Mouse (Mus musculus) heart, embryonic 14.5 days (tissue): Measurements from ENCODE around the gene Aldh3b2. TPM values are rescaled to one million over a fixed set of nuclear protein-coding genes. Genes with fewer than 3 reads are reported as not detected.
A peak's percentile ranks its signal among the peaks of the same experiment; 100 is the strongest.

Experiments used
- ATAC-seq: fragments of 200-750 bp; cut with Nextera tagmentation; 2 replicates; pipeline ENCODE4 v1.8.0; 2017; ENCODE audit warnings: low read depth, moderate TSS enrichment; ENCODE audit not compliant: insufficient number of reproducible peaks, insufficient read depth, low FRiP score
- H3K27ac ChIP-seq, 2 experiments: fragments of 200-500 bp in 1 of 2; fragments of 300-500 bp in 1 of 2; sonication (generic) in 1 of 2; replicated peaks in 1 of 2; 2 replicates each; pipeline ENCODE4 v1.5.1; 2012 to 2014; ENCODE audit warnings: low read depth in 2 of 2, low read length in 2 of 2, control low read depth in 1 of 2, mild to moderate bottlenecking in 1 of 2, mixed read lengths in 1 of 2; ENCODE audit not compliant: control insufficient read depth in 1 of 2, insufficient read depth in 1 of 2
- H3K27me3 ChIP-seq: fragments of 300-500 bp; sonication (generic); 2 replicates; pipeline ENCODE4 v1.6.1; 2014; ENCODE audit warnings: mild to moderate bottlenecking, low read length, control low read depth; ENCODE audit not compliant: control insufficient read depth, insufficient read depth
- H3K36me3 ChIP-seq: fragments of 300-500 bp; sonication (generic); 2 replicates; pipeline ENCODE4 v1.6.1; 2014; ENCODE audit warnings: mild to moderate bottlenecking, control low read depth, low read length, mixed read lengths; ENCODE audit not compliant: control insufficient read depth, insufficient read depth
- H3K4me1 ChIP-seq, 2 experiments: fragments of 200-500 bp in 1 of 2; fragments of 300-500 bp in 1 of 2; sonication (generic) in 1 of 2; 2 replicates each; pipeline ENCODE4 v1.6.1; 2012 to 2014; ENCODE audit warnings: low read length in 2 of 2, control low read depth in 1 of 2, mixed read lengths in 1 of 2; ENCODE audit not compliant: control insufficient read depth in 2 of 2, insufficient read depth in 2 of 2
- H3K4me2 ChIP-seq: fragments of 300-500 bp; sonication (generic); 2 replicates; pipeline ENCODE4 v1.6.1; 2014; ENCODE audit warnings: mild to moderate bottlenecking, low read length
- H3K4me3 ChIP-seq, 2 experiments: fragments of 200-500 bp in 1 of 2; fragments of 300-500 bp in 1 of 2; sonication (generic) in 1 of 2; 2 replicates each; pipeline ENCODE4 v1.5.1; 2012 to 2014; ENCODE audit warnings: low read length in 2 of 2, mild to moderate bottlenecking in 2 of 2, control low read depth in 1 of 2, low read depth in 1 of 2, moderate library complexity in 1 of 2; ENCODE audit not compliant: control insufficient read depth in 1 of 2, insufficient read depth in 1 of 2
- H3K9ac ChIP-seq: fragments of 300-500 bp; sonication (generic); 2 replicates; pipeline ENCODE4 v1.6.1; 2014; ENCODE audit warnings: mild to moderate bottlenecking, low read length
- H3K9me3 ChIP-seq: fragments of 300-500 bp; sonication (generic); 2 replicates; pipeline ENCODE4 v1.6.1; 2016; ENCODE audit warnings: low read length, control low read depth; ENCODE audit not compliant: control insufficient read depth
- WGBS: fragments of 180-500 bp; shearing (Covaris S2); extraction: QIAGEN DNeasy Blood & Tissue Kit; methylation state at CpG from one replicate; pipeline ENCODE4 v1.1.7; 2014; 5-methylcytosine and 5-hydroxymethylcytosine counted together
- polyA plus RNA-seq: library from polyadenylated mRNA; unstranded; fragments of >200 nt; fragmentation: Nextera tagmentation; extraction: Ambion mirVana; gene quantifications from 2 replicates; pipeline ENCODE4 v1.2.1, GENCODE M21; 2014

Gene Aldh3b2
- polyA plus RNA-seq, 1 experiment from 2014 or later: 0.18 TPM

- Histone ChIP-seq H3K4me3 (no peak overlapping the region), H3K4me1 (no peaks in the 10 kb centered on the region), H3K4me2 (no peak overlapping the region), H3K9ac (no peak overlapping the region), H3K36me3 (no peaks in the 10 kb centered on the region), H3K27ac (no peak overlapping the region), H3K9me3 (no peaks in the 10 kb centered on the region), H3K27me3 (no peaks in the 10 kb centered on the region)
- ATAC-seq: no peak
- 71% methylated on average over 2 of the region's 2 CpGs for WGBS
These were observed 3.7 kb downstream of the Aldh3b2 start for GRCm38 (mm10) chr19:3975866-3976265.

GRCm38 (mm10) chr19:3980309-3980708 lies 8.2 kb downstream of the Aldh3b2 start:
- Histone ChIP-seq H3K36me3 (no peaks in the 10 kb centered on the region), H3K27ac (no peak overlapping the region), H3K27me3 (no peaks in the 10 kb centered on the region), H3K9me3 (no peaks in the 10 kb centered on the region), H3K9ac (no peak overlapping the region), H3K4me3 (no peak overlapping the region), H3K4me1 (peaks cover 6 to 7% of the 10 kb centered on the region in 2 experiments), H3K4me2 (no peak overlapping the region)
- WGBS: 12% methylated on average over 4 of the region's 4 CpGs
- ATAC-seq: no peak

- Histone ChIP-seq H3K9me3 (no peaks in the 10 kb centered on the region), H3K27ac (no peak overlapping the region), H3K4me3 (no peak overlapping the region), H3K9ac (no peak overlapping the region), H3K4me1 (peaks cover 12% of the 10 kb centered on the region in 2 experiments), H3K27me3 (no peaks in the 10 kb centered on the region), H3K4me2 (no peak overlapping the region), H3K36me3 (no peaks in the 10 kb centered on the region)
- ATAC-seq: no peak
- WGBS: 67% methylated on average over 9 of the region's 9 CpGs
These were observed 8.8 kb downstream of the Aldh3b2 start for GRCm38 (mm10) chr19:3980917-3981316.

GRCm38 (mm10) chr19:3983527-3984200 lies 11.5 kb downstream of the Aldh3b2 start:
- Histone ChIP-seq H3K9me3 (no peaks in the 10 kb centered on the region), H3K4me2 (no peak overlapping the region), H3K36me3 (no peaks in the 10 kb centered on the region), H3K27me3 (no peaks in the 10 kb centered on the region), H3K9ac (no peak overlapping the region), H3K4me1 (peaks cover 21 to 26% of the 10 kb centered on the region in 2 experiments), H3K4me3 (no peak overlapping the region), H3K27ac (no peak overlapping the region)
- WGBS: 52% methylated on average over 9 of the region's 9 CpGs
- no peak for ATAC-seq

- no peak overlapping the region for H3K4me2 ChIP-seq
- H3K27ac ChIP-seq: peak overlapping the region; percentile 42 to 75
- H3K27me3 ChIP-seq: no peaks in the 10 kb centered on the region
- H3K9me3 ChIP-seq: no peaks in the 10 kb centered on the region
- H3K4me1 ChIP-seq: peaks cover 21 to 26% of the 10 kb centered on the region in 2 experiments
- peak; percentile 16 for ATAC-seq
- no peak overlapping the region for H3K4me3 ChIP-seq
- H3K36me3 ChIP-seq: no peaks in the 10 kb centered on the region
- H3K9ac ChIP-seq: no peak overlapping the region
- 19% methylated on average over 8 of the region's 8 CpGs for WGBS
These were observed 13.1 kb downstream of the Aldh3b2 start for GRCm38 (mm10) chr19:3985261-3985681.

GRCm38 (mm10) chr19:3986334-3986733 lies 14.2 kb downstream of the Aldh3b2 start, which contains the start of gene Acy3:
TSS of gene Acy3 (plus strand) at chr19:3986570.
- H3K4me1 ChIP-seq: peaks cover 21 to 26% of the 10 kb centered on the region in 2 experiments
- peak within 1 kb of the TSS; percentile 71 to 75 for H3K27ac ChIP-seq
- H3K27me3 ChIP-seq: no peaks in the 10 kb centered on the region
- no peaks in the 10 kb centered on the region for H3K9me3 ChIP-seq
- H3K4me3 ChIP-seq: no peak within 1 kb of the TSS; a peak in 1 of 4 replicates
- 10% methylated on average over 8 of the region's 8 CpGs for WGBS
- ATAC-seq: peak; percentile 67
- H3K4me2 ChIP-seq: peak within 1 kb of the TSS; percentile 51
- H3K9ac ChIP-seq: peak within 1 kb of the TSS; percentile 59; the same call in 1 of the 2 replicates
- H3K36me3 ChIP-seq: no peaks in the 10 kb centered on the region

- Histone ChIP-seq H3K27me3 (no peaks in the 10 kb centered on the region), H3K9me3 (no peaks in the 10 kb centered on the region), H3K9ac (no peak overlapping the region), H3K36me3 (no peaks in the 10 kb centered on the region), H3K4me2 (no peak overlapping the region), H3K4me1 (peaks cover 21 to 26% of the 10 kb centered on the region in 2 experiments), H3K4me3 (no peak overlapping the region), H3K27ac (no peak overlapping the region)
- WGBS: 78% methylated on average over 14 of the region's 14 CpGs
- ATAC-seq: no peak
These were observed 15.9 kb downstream of the Aldh3b2 start for GRCm38 (mm10) chr19:3988066-3988465.

- no peaks in the 10 kb centered on the region for H3K36me3 ChIP-seq
- H3K9me3 ChIP-seq: no peaks in the 10 kb centered on the region
- 78% methylated on average over 4 of the region's 4 CpGs for WGBS
- H3K4me2 ChIP-seq: no peak overlapping the region
- no peak overlapping the region for H3K27ac ChIP-seq
- peaks cover 21 to 26% of the 10 kb centered on the region in 2 experiments for H3K4me1 ChIP-seq
- no peak for ATAC-seq
- H3K27me3 ChIP-seq: no peaks in the 10 kb centered on the region
- no peak overlapping the region for H3K9ac ChIP-seq
- H3K4me3 ChIP-seq: no peak overlapping the region
These were observed 16.6 kb downstream of the Aldh3b2 start for GRCm38 (mm10) chr19:3988750-3989149.
